Mouse (Mus musculus) stomach, postnatal 0 days (tissue): ENCODE measurements around the gene Tnfrsf4.

Experiments
- CTCF ChIP-seq: IDR thresholded peaks from 2 replicates; pipeline ENCODE4 v1.5.1; 2016; ENCODE audit warnings: antibody characterized with exemption, low read depth, mild to moderate bottlenecking, moderate library complexity
- EP300 ChIP-seq: optimal IDR thresholded peaks from 2 replicates; pipeline ENCODE3; 2016; ENCODE audit warnings: antibody characterized with exemption

- no peak for TF ChIP-seq CTCF
- no peak for TF ChIP-seq EP300
Measured at GRCm38 (mm10) chr4:156058826-156059225, 45.2 kb downstream of the Tnfrsf4 start.
